Mouse (Mus musculus) hindbrain, embryonic 12.5 days (tissue): ENCODE measurements around the gene Gm11111. TPM values are rescaled to one million over a fixed set of nuclear protein-coding genes. Genes with fewer than 3 reads are reported as not detected.

ENCODE experiments used
- ATAC-seq: fragments of 200-750 bp; cut with Nextera tagmentation; 2 replicates; pipeline ENCODE4 v1.8.0; 2017; ENCODE audit warnings: moderate TSS enrichment; ENCODE audit not compliant: low FRiP score
- H3K27ac ChIP-seq: fragments of 300-500 bp; sonication (generic); 2 replicates; pipeline ENCODE4 v1.5.1; 2016; ENCODE audit warnings: mild to moderate bottlenecking
- H3K27me3 ChIP-seq: fragments of 300-500 bp; sonication (generic); 2 replicates; pipeline ENCODE4 v1.6.1; 2016; ENCODE audit warnings: mild to moderate bottlenecking
- H3K36me3 ChIP-seq: fragments of 300-500 bp; sonication (generic); 2 replicates; pipeline ENCODE4 v1.6.1; 2016; ENCODE audit warnings: mild to moderate bottlenecking
- H3K4me1 ChIP-seq: fragments of 300-500 bp; sonication (generic); 2 replicates; pipeline ENCODE4 v1.6.1; 2016
- H3K4me2 ChIP-seq: fragments of 300-500 bp; sonication (generic); replicated peaks from 2 replicates; pipeline ENCODE4 v1.6.1; 2016; ENCODE audit warnings: mild to moderate bottlenecking
- H3K4me3 ChIP-seq: fragments of 300-500 bp; sonication (generic); 2 replicates; pipeline ENCODE4 v1.5.1; 2016; ENCODE audit warnings: mild to moderate bottlenecking
- H3K9ac ChIP-seq: fragments of 300-500 bp; sonication (generic); 2 replicates; pipeline ENCODE4 v1.6.1; 2016; ENCODE audit warnings: mild to moderate bottlenecking, moderate library complexity
- H3K9me3 ChIP-seq: fragments of 300-500 bp; sonication (generic); replicated peaks from 2 replicates; pipeline ENCODE4 v1.6.1; 2016; ENCODE audit warnings: mild to moderate bottlenecking
- WGBS: fragments of 180-500 bp; shearing (Covaris S2); methylation state at CpG from one replicate; pipeline ENCODE4 v1.1.7; 2016; 5-methylcytosine and 5-hydroxymethylcytosine counted together
- polyA plus RNA-seq: library from polyadenylated mRNA; unstranded; fragments of >200 nt; fragmentation: Nextera tagmentation; extraction: Ambion mirVana; gene quantifications from 2 replicates; pipeline ENCODE4 v1.2.1, GENCODE M21; 2016

Gm11111 gene
- not detected in 2 replicates for polyA plus RNA-seq

- Histone ChIP-seq H3K9me3 (no peaks in the 10 kb centered on the region), H3K27me3 (no peaks in the 10 kb centered on the region), H3K36me3 (no peaks in the 10 kb centered on the region), H3K9ac (no peak within 1 kb of the TSS), H3K4me2 (no peak within 1 kb of the TSS), H3K27ac (no peak within 1 kb of the TSS), H3K4me3 (no peak within 1 kb of the TSS), H3K4me1 (no peaks in the 10 kb centered on the region)
- no peak for ATAC-seq
These were observed at the start of gene Gm11111 for GRCm38 (mm10) chr5:98552395-98552794. TSS of gene Gm11111 (plus strand) at chr5:98552695.

- no peaks in the 10 kb centered on the region for H3K9me3 ChIP-seq
- H3K27me3 ChIP-seq = no peaks in the 10 kb centered on the region
- H3K27ac ChIP-seq = no peak overlapping the region
- no peak overlapping the region for H3K4me3 ChIP-seq
- no peak overlapping the region for H3K9ac ChIP-seq
- H3K36me3 ChIP-seq = no peaks in the 10 kb centered on the region
- no peaks in the 10 kb centered on the region for H3K4me1 ChIP-seq
- H3K4me2 ChIP-seq = no peak overlapping the region
- ATAC-seq = no peak
- WGBS = 75% methylated on average over 7 of the region's 7 CpGs
These were observed 36.3 kb upstream of the Gm11111 start for GRCm38 (mm10) chr5:98516214-98516613.

GRCm38 (mm10) chr5:98520118-98520517, 32.4 kb upstream of the Gm11111 start:
- no peaks in the 10 kb centered on the region for H3K9me3 ChIP-seq
- 76% methylated on average over 2 of the region's 2 CpGs for WGBS
- H3K27me3 ChIP-seq = no peaks in the 10 kb centered on the region
- H3K4me3 ChIP-seq = no peak overlapping the region
- no peaks in the 10 kb centered on the region for H3K4me1 ChIP-seq
- no peak for ATAC-seq
- no peak overlapping the region for H3K9ac ChIP-seq
- H3K36me3 ChIP-seq = no peaks in the 10 kb centered on the region
- no peak overlapping the region for H3K4me2 ChIP-seq
- no peak overlapping the region for H3K27ac ChIP-seq

GRCm38 (mm10) chr5:98522270-98522977, 30.1 kb upstream of the Gm11111 start:
- H3K9me3 ChIP-seq = no peaks in the 10 kb centered on the region
- no peak overlapping the region for H3K27ac ChIP-seq
- no peak for ATAC-seq
- H3K36me3 ChIP-seq = no peaks in the 10 kb centered on the region
- 93% methylated on average over 7 of the region's 7 CpGs for WGBS
- H3K9ac ChIP-seq = no peak overlapping the region
- no peak overlapping the region for H3K4me3 ChIP-seq
- no peaks in the 10 kb centered on the region for H3K4me1 ChIP-seq
- no peak overlapping the region for H3K4me2 ChIP-seq
- H3K27me3 ChIP-seq = no peaks in the 10 kb centered on the region

- Histone ChIP-seq H3K4me2 (no peak overlapping the region), H3K27me3 (no peaks in the 10 kb centered on the region), H3K27ac (no peak overlapping the region), H3K36me3 (no peaks in the 10 kb centered on the region), H3K4me1 (no peaks in the 10 kb centered on the region), H3K9me3 (no peaks in the 10 kb centered on the region), H3K9ac (no peak overlapping the region), H3K4me3 (no peak overlapping the region)
- 78% methylated on average over 7 of the region's 7 CpGs for WGBS
- no peak for ATAC-seq
These were observed 29.4 kb upstream of the Gm11111 start for GRCm38 (mm10) chr5:98523050-98523449.

- H3K9me3 ChIP-seq = no peaks in the 10 kb centered on the region
- no peak overlapping the region for H3K27ac ChIP-seq
- no peaks in the 10 kb centered on the region for H3K27me3 ChIP-seq
- 87% methylated on average over 1 of the region's 1 CpGs for WGBS
- H3K4me3 ChIP-seq = no peak overlapping the region
- no peak overlapping the region for H3K4me2 ChIP-seq
- H3K9ac ChIP-seq = no peak overlapping the region
- H3K4me1 ChIP-seq = no peaks in the 10 kb centered on the region
- no peak for ATAC-seq
- no peaks in the 10 kb centered on the region for H3K36me3 ChIP-seq
These were observed 28.7 kb upstream of the Gm11111 start for GRCm38 (mm10) chr5:98523783-98524182.

- ATAC-seq = no peak
- Histone ChIP-seq H3K4me2 (no peak overlapping the region), H3K9me3 (no peaks in the 10 kb centered on the region), H3K36me3 (no peaks in the 10 kb centered on the region), H3K27ac (no peak overlapping the region), H3K4me3 (no peak overlapping the region), H3K4me1 (no peaks in the 10 kb centered on the region), H3K9ac (no peak overlapping the region), H3K27me3 (no peaks in the 10 kb centered on the region)
- WGBS = 86% methylated on average over 1 of the region's 1 CpGs
These were observed 11.2 kb upstream of the Gm11111 start for GRCm38 (mm10) chr5:98541333-98541732.

GRCm38 (mm10) chr5:98550285-98550684, 2.2 kb upstream of the Gm11111 start:
- 61% methylated on average over 5 of the region's 5 CpGs for WGBS
- Histone ChIP-seq H3K36me3 (no peaks in the 10 kb centered on the region), H3K4me1 (no peaks in the 10 kb centered on the region), H3K27ac (0 out of 2 replicates have a peak overlapping the region, but pooled peaks have one; percentile 17), H3K27me3 (no peaks in the 10 kb centered on the region), H3K9me3 (no peaks in the 10 kb centered on the region), H3K9ac (no peak overlapping the region), H3K4me3 (no peak overlapping the region), H3K4me2 (no peak overlapping the region)
- ATAC-seq = no peak

- Histone ChIP-seq H3K9me3 (no peaks in the 10 kb centered on the region), H3K4me3 (no peak overlapping the region), H3K4me1 (no peaks in the 10 kb centered on the region), H3K27ac (no peak overlapping the region), H3K9ac (no peak overlapping the region), H3K27me3 (no peaks in the 10 kb centered on the region), H3K4me2 (no peak overlapping the region), H3K36me3 (no peaks in the 10 kb centered on the region)
- ATAC-seq = no peak
- 87% methylated on average over 1 of the region's 1 CpGs for WGBS
These were observed 1.6 kb upstream of the Gm11111 start for GRCm38 (mm10) chr5:98550873-98551272.

- Histone ChIP-seq H3K9ac (no peak overlapping the region), H3K4me3 (no peak overlapping the region), H3K9me3 (no peaks in the 10 kb centered on the region), H3K27me3 (no peaks in the 10 kb centered on the region), H3K4me1 (no peaks in the 10 kb centered on the region), H3K4me2 (no peak overlapping the region), H3K27ac (no peak overlapping the region), H3K36me3 (no peaks in the 10 kb centered on the region)
- 62% methylated on average over 7 of the region's 7 CpGs for WGBS
- no peak for ATAC-seq
These were observed 511 bp downstream of the Gm11111 start for GRCm38 (mm10) chr5:98552811-98553601.

GRCm38 (mm10) chr5:98561301-98561700, 8.8 kb downstream of the Gm11111 start:
- no peak overlapping the region for H3K4me2 ChIP-seq
- no peaks in the 10 kb centered on the region for H3K9me3 ChIP-seq
- H3K4me1 ChIP-seq = peaks cover 6% of the 10 kb centered on the region
- H3K4me3 ChIP-seq = no peak overlapping the region
- no peaks in the 10 kb centered on the region for H3K36me3 ChIP-seq
- H3K27me3 ChIP-seq = no peaks in the 10 kb centered on the region
- H3K9ac ChIP-seq = no peak overlapping the region
- WGBS = 34% methylated on average over 4 of the region's 4 CpGs
- H3K27ac ChIP-seq = no peak overlapping the region
- ATAC-seq = peak; percentile 59; the same call in 1 of the 2 replicates

GRCm38 (mm10) chr5:98562806-98563205, 10.3 kb downstream of the Gm11111 start:
- Histone ChIP-seq H3K4me1 (peaks cover 14% of the 10 kb centered on the region), H3K36me3 (no peaks in the 10 kb centered on the region), H3K27ac (no peak overlapping the region), H3K4me3 (no peak overlapping the region), H3K9me3 (no peaks in the 10 kb centered on the region), H3K9ac (no peak overlapping the region), H3K27me3 (no peaks in the 10 kb centered on the region), H3K4me2 (no peak overlapping the region)
- no peak for ATAC-seq
- WGBS = 90% methylated on average over 9 of the region's 9 CpGs
